Mouse (Mus musculus) common myeloid progenitor, adult 5-6 weeks (primary cell): ENCODE results near the gene Sos1. TPM values are rescaled to one million over a fixed set of nuclear protein-coding genes. Genes with fewer than 3 reads are reported as not detected.
"Not testable (repeated sequence)": the region's sequence is repeated elsewhere in the genome, so short reads cannot be mapped to it uniquely, and the experiment has no call there.

Experiments
- ATAC-seq: replicated peaks from 2 replicates; pipeline ENCODE4 v1.8.0; 2016; ENCODE audit warnings: low read depth, mild to moderate bottlenecking, moderate TSS enrichment, inconsistent platforms; ENCODE audit not compliant: poor library complexity, severe bottlenecking
- total RNA-seq: library from RNA; stranded (forward); fragments of 200-1000, 187-1606 nt; gene quantifications from 2 replicates; pipeline ENCODE4 v1.2.3, GENCODE M21; 2017

Sos1 gene
- total RNA-seq, 1 experiment from 2014 or later = 22.4 TPM

GRCm38 (mm10) chr17:80431997-80432396, 48.3 kb downstream of the Sos1 start:
- no peak for ATAC-seq

DNA sequence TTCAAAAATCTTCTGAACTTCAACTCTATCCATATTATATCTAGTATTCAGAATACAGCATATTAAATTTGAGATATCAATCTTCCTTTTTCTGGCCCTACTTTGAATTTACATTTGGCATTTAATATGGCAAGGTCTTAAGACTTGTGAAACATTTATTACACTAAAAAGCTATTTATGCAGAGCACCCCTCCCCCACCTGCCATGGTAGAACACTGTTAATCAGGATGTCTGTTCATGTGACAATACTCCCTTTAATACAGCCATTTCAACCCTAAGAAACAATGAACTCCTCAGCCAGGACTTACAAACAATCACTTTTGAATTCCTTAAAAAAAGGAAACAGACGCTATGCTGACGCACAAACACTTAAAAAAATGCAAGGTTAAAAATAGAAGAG, 52.3 kb downstream of the Sos1 start:
- no peak for ATAC-seq

GRCm38 (mm10) chr17:80426901-80427300, 53.4 kb downstream of the Sos1 start:
- ATAC-seq = no peak

DNA sequence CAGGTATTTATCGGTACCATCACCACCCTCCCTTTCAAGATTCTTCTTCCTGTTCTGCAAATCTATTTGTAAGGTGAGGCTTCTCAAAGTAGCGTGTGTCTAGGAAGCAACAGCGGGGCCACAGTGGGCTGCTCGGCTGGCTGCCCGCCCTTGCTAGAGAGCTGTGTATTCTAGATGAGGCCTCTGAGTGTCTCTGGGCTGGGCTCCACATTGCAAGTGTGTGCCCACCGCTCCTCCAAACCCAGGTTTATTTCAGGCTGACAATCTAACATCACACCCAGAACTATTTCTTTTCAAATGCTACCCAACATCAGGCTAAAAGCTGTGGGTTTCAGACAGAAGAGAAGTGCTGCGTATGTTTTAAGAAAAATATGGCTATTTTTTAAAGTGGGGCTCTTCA, 54.1 kb downstream of the Sos1 start:
- no peak for ATAC-seq

DNA sequence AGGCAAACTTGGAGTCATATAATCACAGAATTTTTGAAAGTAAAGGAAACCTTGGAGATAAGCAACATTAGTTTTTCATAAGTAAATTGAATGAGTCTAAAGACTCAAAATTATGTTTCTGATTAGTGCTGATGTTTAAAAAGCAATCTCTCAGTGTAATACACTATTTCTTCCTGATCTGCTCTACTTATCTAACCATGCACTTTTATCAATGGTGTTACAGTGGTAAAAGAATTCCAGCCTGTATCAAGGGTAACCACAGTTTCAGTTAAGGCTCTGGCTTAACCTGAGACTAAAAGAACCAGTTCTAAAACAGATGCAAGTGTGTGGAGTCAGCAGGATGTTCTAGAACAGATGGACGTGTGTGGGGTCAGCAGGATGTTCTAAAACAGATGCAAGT, 59.3 kb downstream of the Sos1 start:
- ATAC-seq = no peak

GRCm38 (mm10) chr17:80418572-80419210, 61.6 kb downstream of the Sos1 start:
- ATAC-seq = peak; percentile 50

DNA sequence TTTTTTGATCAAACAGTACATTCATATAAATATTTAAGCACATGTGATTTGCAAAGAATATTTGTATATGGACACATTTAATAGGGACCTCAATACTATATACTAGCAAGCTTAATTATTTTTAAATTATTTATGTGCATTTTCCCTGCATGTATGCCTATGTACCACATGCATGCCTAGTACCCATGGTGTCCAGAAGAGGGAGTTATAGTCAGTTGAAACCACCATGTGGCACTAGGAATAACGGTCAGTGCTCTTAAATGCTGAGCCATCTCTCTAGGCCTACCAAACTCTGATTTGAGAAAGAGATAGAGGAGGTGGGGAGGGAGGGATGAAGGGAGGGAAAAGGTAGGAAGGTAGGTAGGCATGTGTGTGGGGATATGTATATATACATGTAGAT, 69.1 kb downstream of the Sos1 start:
- peak; percentile 68 for ATAC-seq

GRCm38 (mm10) chr17:80398243-80398642, 82.0 kb downstream of the Sos1 start:
- no peak for ATAC-seq

GRCm38 (mm10) chr17:80391423-80392403, 88.5 kb downstream of the Sos1 start:
- ATAC-seq = peak; percentile 99

- ATAC-seq = no peak
Measured at GRCm38 (mm10) chr17:80390024-80390423, 90.2 kb downstream of the Sos1 start.

- no peak for ATAC-seq
Measured at GRCm38 (mm10) chr17:80385671-80386070, 94.6 kb downstream of the Sos1 start.

GRCm38 (mm10) chr17:80378386-80378785, 101.9 kb downstream of the Sos1 start:
- not testable (repeated sequence) for ATAC-seq

- peak; percentile 41; the same call in 1 of the 2 replicates for ATAC-seq
Measured at GRCm38 (mm10) chr17:80373726-80374096, 106.5 kb downstream of the Sos1 start.

DNA sequence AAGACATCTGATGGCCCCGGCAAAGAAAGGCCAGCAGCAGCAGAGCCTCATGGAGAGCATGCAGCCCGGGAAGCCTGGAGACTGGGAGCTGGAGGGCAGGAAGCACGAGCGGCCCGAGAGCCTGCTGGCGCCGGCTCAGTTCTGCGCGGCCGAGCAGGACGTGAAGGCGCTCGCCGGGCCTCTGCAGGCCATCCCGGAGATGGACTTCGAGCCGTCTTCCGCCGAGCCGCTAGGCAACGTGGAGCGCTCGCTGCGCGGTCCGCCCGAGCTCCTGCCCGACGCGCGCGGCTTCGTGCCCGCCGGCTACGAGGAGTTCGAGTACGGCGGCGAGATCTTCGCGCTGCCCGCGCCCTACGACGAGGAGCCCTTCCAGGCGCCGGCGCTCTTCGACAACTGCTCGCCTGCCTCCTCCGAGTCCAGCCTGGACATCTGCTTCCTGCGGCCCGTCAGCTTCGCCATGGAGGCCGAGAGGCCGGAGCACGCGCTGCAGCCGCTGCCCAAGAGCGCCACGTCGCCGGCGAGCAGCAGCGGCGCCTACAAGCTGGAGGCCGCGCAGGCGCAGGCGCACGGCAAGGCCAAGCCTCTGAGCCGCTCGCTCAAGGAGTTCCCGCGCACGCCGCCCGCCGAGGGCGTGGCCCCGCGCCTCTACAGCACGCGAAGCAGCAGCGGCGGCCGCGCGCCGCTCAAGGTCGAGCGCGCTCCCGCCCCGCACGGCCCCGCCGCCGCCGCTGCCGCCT, 107.1 kb downstream of the Sos1 start, which contains the start of gene Gm10190:
Gm10190 (minus strand) TSS at position 553 of the 737 bp plus-strand sequence.
- peak; percentile 97 for ATAC-seq

GRCm38 (mm10) chr17:80368606-80369005, 111.6 kb downstream of the Sos1 start:
- no peak for ATAC-seq

DNA sequence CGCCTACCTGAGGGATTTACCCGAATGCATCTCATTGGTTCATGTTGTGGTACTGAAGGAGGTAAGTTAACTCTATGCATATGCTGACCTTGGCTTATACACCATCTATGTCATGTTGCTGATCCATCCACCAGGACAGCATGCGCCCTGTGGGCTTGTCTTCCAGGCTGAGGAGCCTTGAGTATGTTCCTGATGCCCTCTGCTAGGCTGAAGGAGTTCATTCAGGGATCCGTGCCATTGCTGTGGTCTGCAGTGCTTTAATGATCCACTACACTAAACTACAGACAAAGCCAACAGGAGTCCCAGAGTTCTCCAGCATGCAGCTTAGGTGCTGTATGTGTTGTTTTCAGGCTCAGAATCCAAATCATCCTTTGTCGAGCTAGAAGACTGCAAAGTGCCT, 113.0 kb downstream of the Sos1 start:
- ATAC-seq = no peak

DNA sequence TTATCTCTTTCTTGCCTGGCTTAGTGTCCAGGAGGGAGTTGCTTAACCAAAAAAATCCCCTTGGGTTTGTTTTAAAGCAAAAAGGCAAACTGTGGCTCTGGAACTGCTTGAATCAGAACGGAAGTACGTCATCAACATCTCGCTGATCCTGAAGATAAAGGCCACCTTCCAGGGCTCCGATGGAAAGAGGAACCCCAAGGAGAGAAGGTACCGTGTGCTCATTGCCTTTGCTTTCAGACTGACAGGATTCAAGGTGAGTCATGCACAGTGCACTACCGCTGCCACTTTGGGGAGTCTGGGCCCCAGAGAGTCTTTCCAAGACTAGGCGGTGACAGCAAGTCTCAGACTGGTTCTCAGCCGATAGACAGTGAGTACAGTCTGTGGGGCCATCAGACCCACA, 120.0 kb downstream of the Sos1 start:
- peak; percentile 52 for ATAC-seq

DNA sequence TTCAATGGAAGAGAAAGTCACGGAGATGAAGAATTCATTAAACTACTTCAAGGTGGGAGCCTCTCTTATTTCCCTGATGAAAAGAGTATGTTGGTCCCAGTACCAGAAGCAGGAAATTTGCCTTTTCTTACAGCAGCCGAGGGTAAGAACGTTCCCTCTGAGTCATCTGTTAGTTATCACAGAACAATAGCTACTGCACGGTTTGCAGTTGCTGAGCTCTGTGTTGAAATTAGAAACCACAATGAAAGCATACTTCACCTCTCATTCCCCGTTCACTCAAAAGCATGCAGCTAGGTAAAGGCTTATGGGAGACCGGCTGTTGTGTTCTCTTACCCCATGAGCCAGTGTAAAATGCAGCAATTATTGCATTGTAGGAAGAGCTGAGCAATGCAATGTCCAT, 133.0 kb downstream of the Sos1 start:
- no peak for ATAC-seq

DNA sequence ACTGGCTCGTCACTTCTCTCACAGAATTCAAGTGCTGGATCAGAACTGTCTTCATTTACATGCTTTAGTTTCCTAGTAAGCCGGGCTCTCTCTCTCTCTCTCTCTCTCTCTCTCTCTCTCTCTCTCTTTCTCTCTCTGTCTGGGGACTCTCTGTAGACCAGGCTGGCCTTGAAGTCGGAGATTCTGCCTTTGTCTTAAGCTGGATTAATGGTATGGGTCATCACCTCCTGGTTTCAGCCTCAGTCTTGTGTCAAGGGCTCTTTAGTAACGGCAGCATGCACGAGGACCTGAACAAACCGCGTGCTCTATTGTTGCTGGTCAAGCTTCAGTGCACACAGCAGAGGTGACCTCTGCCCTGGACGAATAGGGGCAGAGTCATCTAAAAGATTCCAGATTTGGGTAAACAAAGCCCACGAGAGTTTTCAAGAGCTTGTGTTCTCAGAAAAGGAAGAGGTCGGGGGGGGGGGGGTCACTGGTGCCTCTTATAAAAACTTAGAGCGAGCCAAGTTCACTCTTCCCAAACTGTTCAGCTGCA, 133.6 kb downstream of the Sos1 start:
- no peak for ATAC-seq

- ATAC-seq = 0 out of 2 replicates have a peak, but pooled peaks have one; percentile 42
Measured at GRCm38 (mm10) chr17:80345277-80345676, 135.0 kb downstream of the Sos1 start.
